Mouse (Mus musculus): ENCODE results near the gene Atxn7l1.

- TF ChIP-seq CTCF (conservative IDR thresholded peaks at IDR 0.05; ENCODE audit: insufficient read depth, insufficient read length, low read depth, low read length): no peak
- no peak for TF ChIP-seq POLR2A (IDR thresholded peaks at IDR 0.05; ENCODE audit: low read depth, low read length)
These were observed 79.1 kb downstream of the Atxn7l1 start for GRCm38 (mm10) chr12:33226596-33226995.

Measured in kidney, adult 2 months (tissue).